Mouse (Mus musculus): ENCODE data around the gene Uaca.
A peak's percentile ranks its signal among the peaks of the same experiment; 100 is the strongest.

Gene Uaca

GRCm38 (mm10) chr9:60886431-60887371, 92.4 kb downstream of the Uaca start:
- peak; percentile 46 for DNase-seq (ENCODE audit: low spot score)

- peak; percentile 30 for DNase-seq (ENCODE audit: low spot score)
These were observed 93.1 kb downstream of the Uaca start for GRCm38 (mm10) chr9:60887389-60887811.

- DNase-seq (ENCODE audit: low spot score), result no peak
These were observed 99.2 kb downstream of the Uaca start for GRCm38 (mm10) chr9:60893511-60893910.

- peak; percentile 75 for DNase-seq (ENCODE audit: low spot score)
These were observed 101.3 kb downstream of the Uaca start for GRCm38 (mm10) chr9:60895486-60896110.

- DNase-seq (ENCODE audit: low spot score), result no peak
These were observed 104.1 kb downstream of the Uaca start for GRCm38 (mm10) chr9:60898291-60899020.

- no peak for DNase-seq (ENCODE audit: low spot score)
These were observed 104.9 kb downstream of the Uaca start for GRCm38 (mm10) chr9:60899201-60899600.

- no peak for DNase-seq (ENCODE audit: low spot score)
These were observed 105.6 kb downstream of the Uaca start for GRCm38 (mm10) chr9:60899797-60900459.

GRCm38 (mm10) chr9:60912266-60912665, 117.9 kb downstream of the Uaca start:
- DNase-seq (ENCODE audit: low spot score), result no peak

- DNase-seq (ENCODE audit: low spot score), result no peak
These were observed 119.3 kb downstream of the Uaca start for GRCm38 (mm10) chr9:60913626-60914025.

- DNase-seq (ENCODE audit: low spot score), result peak; percentile 12
These were observed 125.8 kb downstream of the Uaca start for GRCm38 (mm10) chr9:60919936-60920672.

- DNase-seq (ENCODE audit: low spot score), result no peak
These were observed 126.3 kb downstream of the Uaca start for GRCm38 (mm10) chr9:60920673-60921062.

GRCm38 (mm10) chr9:60921287-60921686, 126.9 kb downstream of the Uaca start:
- DNase-seq (ENCODE audit: low spot score), result no peak

GRCm38 (mm10) chr9:60921831-60922230, 127.5 kb downstream of the Uaca start:
- no peak for DNase-seq (ENCODE audit: low spot score)

- no peak for DNase-seq (ENCODE audit: low spot score)
These were observed 132.0 kb downstream of the Uaca start for GRCm38 (mm10) chr9:60926301-60926700.

- DNase-seq (ENCODE audit: low spot score), result no peak
These were observed 135.1 kb downstream of the Uaca start for GRCm38 (mm10) chr9:60929290-60929983.

Data from embryo, embryonic 10.5 days (tissue).